Mouse (Mus musculus) mesoderm, embryonic 11.5 days (tissue): Measurements from ENCODE around the gene Kars.

Experiments
- DNase-seq: peaks from one replicate; pipeline ENCODE4 v3.0.0-alpha.2; 2012; ENCODE audit warnings: low read depth, low spot score

Gene Kars

DNA sequence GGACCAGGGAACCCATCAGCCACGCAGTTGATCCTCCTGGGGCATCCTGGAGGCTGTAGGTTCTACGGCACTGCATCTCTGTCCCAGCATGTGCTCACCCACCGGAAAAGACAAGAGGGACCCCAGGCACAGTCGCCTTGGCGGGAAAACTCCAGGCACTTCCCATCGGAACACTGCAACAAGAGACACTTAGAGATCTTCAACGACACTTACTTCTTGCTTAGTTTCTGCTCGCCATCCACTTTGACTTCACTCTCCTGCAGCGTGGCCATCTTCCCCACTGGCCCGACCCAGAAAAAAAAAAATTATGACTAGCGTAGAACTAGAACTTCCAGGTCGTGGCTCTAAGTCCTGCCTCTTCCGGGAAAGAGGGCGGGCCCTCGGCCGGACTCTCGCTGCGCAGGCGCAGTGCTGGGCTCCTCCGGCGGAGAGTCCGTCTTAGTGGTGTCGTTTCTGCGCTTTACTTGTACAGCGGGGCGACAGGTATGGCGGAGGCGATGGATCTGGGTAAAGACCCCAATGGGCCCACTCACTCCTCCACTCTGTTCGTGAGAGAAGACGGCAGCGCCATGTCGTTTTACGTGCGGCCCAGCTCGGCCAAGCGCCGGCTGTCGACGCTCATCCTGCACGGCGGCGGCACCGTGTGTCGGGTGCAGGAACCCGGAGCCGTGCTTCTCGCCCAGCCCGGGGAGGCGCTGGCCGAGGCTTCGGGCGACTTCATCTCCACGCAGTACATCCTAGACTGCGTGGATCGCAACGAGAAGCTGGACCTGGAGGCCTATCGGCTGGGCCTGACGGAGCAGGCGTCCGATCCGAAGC lies at the start of gene Kars, which contains the start of gene Terf2ip:
Kars (minus strand) TSS at position 327 of the 819 bp plus-strand sequence.
Terf2ip (plus strand) TSS at position 402 of the 819 bp plus-strand sequence.
- DNase-seq, result peak; percentile 96

DNA sequence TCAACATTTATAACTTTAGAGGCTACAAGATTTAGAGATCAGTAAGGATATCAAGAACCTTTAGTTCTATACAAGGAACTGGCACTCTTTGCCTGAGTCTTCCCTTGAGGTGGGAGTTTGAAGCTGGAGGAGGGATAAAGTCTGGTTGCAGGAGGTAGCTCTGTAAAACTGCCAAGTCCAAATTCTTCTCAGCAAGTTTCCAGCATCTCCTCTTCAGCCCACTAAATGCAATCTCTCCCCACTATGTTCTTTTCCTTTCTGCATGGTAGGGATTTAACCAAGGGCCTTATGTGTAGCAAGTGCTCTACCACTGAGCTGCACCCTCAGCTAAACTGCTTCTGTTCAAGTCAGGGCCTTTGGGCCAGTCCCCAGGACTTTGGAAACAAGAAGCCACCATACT lies 43.3 kb upstream of the Kars start:
- DNase-seq, result no peak

DNA sequence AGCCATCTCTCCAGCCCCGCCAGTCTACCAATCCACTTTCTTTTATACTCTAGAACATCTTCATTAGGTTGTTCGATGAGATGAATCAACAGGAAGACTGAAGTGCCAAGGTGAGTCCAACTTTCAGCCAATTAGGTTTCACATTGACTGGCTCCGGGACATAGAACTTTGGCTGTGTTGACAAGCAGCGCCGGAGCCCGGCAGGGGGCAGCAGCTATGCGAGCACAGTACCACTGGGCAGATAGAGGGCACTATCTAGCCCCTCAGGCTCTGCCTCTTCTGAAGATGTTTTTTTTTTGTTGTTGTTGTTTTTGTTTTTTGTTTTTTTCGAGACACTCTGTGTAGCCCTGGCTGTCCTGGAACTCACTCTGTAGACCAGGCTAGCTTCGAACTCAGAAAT lies 40.4 kb upstream of the Kars start:
- DNase-seq, result no peak

DNA sequence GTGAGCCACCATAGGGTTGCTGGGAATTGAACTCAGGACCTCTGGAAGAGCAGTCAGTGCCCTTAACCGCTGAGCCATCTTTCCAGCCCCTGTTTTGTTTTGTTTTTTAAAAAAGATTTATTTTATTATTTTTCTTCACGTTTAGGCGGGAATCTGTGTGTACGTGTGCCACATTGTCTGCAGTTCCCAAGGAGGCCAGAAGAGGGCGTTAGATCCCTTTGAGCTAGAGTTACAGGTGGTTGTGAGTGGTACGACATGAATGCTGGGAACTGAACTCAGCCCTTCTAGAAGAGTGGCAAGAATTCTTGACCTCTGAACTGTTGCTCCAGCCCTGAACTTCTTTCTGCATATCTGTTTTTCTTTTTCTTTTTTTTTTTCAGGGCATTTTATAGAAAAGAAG lies 38.9 kb upstream of the Kars start:
- no peak for DNase-seq

DNA sequence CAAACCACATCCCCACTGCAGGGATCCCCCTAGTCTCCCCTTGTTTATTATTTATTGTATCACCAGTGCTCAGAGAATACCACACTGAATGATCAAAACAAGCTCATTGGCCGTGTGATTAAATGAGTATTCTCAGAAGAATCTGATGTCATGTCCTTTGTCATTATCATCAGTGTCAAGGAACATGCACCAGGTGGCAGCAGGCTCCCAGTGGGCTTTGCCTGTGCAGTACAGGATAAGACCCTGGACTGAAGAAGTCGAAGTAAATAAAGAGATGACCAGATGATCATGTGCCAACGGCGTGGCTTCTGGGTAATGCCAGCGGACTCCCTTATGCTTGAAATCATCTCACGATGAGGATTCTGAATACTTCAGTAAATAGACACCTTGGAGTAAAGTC lies 37.2 kb upstream of the Kars start:
- no peak for DNase-seq

DNA sequence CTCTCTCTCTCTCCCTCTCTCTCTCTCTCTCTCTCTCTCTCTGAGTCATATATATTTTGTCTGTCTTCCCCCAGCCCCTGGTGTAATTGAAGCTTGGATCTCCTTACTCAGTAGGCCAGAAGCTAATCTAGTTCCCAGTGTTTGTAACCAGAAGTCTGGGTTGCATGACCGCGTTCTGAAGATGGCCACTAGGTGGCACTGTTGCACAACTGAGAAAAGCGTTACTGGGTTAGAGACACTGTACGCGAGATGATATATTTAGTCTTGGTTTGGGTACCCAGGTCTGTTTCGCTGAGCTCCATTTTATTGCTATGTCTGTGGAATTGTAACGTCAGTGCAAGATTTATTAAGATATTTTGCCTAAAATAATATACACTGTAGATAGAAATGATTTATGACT lies 34.8 kb upstream of the Kars start:
- peak; percentile 91 for DNase-seq

DNA sequence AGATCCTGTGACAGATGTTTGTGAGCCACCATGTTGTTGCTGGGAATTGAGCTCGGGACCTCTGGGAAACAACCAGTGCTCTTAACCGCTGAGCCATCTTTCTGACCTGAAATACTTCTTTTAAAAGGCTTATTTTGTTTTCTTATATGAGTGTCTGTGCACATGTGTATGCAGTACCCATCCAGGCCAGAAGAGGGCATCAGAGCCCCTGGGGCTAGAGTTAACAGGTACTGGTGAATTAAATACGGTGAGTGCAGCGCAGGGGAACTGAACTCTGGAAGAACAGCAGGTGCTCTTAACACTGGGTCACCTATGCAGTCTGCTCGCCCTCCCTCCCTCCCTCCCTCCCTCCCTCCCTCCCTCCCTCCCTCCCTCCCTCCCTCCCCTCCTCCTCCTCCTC lies 34.1 kb upstream of the Kars start:
- no peak for DNase-seq

DNA sequence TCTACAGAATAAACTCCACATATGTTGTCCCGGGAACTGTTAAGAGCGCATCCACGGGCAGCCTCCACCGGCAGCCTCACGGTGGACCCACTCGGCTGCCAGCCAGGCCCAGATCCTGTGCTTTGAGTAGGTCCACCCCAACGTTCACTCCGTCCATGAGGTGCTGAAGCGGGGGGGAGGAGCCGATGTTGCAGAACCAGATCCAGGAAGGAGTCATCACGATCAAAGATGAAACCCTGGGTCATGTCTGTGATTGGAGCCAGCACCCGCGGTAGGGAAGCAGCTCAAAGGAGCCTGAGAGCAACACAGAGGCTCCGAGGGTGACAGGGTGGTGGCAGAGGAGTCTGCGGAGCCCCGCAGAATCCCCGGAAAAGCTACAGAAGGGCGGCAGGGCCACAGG lies 26.4 kb upstream of the Kars start:
- no peak for DNase-seq

DNA sequence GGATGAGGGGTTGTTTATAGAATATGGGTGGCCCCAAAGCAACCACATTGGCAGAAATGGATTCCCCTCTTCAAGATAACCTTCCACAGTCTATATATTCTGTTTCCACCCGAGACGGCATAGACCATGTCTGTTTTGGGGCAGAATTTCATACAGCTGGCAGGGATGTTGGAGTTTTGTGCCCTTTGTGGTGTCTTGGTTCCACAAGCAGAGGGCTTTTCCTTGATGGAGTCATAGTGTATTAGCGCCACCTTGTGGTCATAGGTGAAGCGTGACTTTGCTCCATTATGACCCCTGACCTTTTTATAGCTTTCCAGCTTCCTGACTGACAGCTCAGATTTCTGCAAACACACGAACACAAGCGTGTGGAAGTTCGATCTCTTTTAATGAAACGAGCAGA lies 23.5 kb upstream of the Kars start:
- DNase-seq, result peak; percentile 89

DNA sequence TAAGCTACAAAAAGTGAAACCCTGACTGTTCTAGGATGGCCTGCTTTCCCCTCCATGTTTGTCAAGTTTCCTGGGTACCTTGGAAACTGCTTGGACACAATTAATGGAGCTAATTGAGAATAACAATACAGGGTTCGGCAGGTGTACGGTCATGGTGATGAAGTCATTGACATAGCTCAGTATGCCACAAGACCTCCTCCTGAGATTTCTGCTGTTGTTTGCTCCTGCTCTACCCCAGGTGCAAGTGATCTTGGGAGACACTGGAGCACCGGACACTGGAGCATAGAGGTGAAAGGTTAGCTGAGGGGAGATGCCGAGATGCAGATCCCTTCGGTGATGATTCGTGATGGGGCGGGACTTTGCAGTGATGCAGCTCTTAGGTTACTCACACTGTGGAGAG lies 21.9 kb upstream of the Kars start:
- DNase-seq, result no peak

DNA sequence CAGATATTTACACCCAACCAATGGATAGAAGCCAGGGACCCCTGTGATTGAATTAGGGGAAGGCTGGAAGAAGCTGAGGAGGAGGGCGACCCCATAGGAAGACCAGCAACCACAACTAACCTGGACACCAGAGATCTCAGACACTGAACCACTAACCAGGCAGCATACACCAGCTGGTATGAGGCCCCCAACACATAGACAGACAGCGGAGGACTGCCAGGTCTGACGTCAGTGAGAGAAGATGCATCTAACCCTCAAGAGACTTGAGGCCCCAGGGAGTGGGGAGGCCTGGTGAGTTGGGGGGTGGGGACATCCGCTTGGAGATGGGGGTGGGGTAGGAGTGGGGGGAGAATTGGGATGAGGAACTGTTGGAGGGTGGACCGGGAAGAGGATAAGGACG lies 19.5 kb upstream of the Kars start:
- no peak for DNase-seq

DNA sequence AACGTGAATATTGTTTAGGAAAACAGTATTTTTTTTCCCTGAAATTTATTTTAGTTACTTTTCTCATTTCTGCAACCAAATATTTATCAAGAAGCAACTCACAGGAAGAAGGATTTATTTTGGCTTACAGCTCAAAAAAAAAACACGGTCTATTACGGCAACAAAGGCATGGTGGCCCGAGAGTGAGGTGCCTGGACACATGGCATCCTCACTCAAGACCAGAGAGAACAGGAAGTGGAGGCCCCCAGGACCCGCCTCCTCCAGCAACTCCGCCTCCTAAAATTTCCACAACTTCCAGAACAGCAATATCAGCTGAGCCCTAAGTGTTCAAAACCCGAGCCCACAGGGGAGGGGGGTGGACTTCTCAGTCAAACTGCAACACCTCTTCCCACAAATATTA lies 18.3 kb upstream of the Kars start:
- no peak for DNase-seq

DNA sequence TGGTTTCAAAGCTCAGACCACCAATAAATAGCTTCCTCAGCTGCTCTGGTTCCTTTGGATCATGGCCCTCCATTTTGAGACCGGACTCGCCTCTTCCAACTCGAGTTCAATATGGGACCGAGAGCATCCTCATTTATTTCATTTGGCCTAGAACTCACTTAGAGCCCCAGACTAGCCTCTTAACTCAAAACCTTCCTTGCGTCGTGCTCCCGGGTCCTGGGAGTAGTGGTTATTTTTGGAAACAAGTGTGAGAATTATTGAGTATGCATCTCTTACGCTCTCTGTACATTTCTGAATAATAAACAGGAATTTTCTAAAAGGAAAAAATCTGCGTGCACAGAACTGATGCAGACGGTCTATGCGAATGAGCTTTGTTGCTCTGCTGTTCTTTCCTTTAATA lies 3.8 kb upstream of the Kars start, which contains the start of gene Gm6793:
Gm6793 (minus strand) TSS at position 101 of the 400 bp plus-strand sequence.
- DNase-seq, result no peak

DNA sequence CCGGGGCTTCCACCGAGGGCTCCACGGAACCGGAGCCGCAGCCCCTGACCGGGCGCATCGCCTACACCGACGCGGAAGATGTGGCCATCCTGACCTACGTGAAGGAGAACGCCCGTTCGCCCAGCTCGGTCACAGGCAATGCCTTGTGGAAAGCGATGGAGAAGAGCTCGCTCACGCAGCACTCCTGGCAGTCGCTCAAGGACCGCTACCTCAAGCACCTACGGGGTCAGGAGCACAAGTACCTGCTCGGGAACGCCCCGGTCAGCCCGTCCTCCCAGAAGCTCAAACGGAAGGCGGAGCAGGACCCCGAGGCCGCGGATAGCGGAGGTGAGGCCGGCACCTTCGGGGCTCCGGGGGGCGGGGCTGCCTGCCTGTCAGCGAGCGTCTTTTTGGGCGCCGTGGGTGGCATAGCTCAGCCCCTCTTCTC lies 706 bp upstream of the Kars start:
- peak; percentile 27 for DNase-seq

DNA sequence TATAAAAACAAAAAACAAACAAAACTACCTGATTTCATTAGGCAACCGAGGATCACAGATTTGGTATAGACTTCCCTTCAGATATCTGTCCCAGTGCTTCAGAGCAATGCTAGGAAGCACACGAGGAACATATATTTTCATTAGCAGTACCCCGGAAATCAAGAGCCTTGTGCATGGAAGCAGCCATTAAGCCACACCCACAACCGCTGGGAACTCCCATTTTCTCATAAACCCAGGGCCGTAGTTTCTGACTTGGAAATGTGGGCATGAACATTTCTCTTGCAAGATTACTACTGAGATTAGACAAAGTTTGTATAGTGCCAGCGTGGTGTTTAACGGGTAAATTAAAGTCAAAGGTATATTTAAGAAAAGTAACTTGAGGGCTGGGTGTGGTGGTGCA lies 1.6 kb downstream of the Kars start:
- no peak for DNase-seq

DNA sequence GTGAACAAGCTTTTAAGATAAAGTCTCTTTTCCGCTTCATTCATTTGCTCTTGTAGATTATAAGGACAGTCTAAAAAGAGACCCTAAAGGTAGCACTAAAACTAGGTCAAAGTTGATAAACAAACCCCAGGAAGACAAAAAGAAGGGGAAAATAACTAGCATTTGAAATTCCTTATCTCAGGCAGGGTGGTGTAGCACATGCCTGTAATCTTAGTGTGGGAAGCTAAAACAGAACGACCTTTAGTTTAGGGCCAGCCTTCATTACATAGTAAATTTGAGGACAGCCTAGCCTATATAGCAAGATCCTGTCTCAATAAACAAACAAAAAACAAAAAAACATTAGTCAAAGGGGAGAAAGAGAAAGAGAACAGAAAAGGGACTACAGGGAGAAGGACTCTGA lies 3.5 kb downstream of the Kars start:
- no peak for DNase-seq

DNA sequence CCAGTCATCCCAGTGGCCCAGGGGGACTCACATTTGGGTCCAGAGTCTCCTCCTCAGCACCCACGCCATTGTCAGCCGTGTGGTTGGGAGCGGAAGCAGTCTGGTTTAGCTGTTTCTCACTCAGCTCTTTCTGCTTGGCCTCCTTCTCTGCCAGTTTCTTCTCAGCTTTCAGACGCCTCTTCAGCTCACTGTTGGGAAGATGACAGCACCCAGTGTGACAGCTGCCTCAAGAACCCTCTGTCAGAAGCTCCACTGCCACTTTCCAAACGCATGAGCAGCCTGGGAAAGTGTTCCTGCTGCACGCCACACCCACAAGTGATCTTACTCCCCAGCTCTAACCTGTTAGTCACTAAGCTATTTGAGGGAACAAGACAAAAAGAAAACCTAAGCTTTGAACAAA lies 5.5 kb downstream of the Kars start:
- no peak for DNase-seq

DNA sequence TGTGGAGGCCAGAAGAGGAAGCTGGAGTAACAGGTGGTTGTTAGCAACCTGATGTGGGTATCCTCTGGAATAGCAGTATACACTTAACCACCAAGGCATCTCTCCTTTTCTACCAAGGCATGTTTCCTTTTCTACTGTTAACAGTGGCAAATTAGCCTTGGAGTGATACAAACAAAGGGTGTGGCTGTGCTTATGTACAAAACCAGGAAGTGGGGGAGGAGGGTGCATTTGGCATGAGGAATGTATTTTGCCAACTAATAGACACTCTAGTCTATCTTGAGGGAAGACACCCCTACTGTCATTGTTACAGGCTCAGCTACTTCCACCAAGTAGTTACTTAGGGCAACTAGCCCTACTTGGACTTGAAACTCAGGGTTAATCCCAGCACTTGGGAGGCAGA lies 6.4 kb downstream of the Kars start:
- no peak for DNase-seq

DNA sequence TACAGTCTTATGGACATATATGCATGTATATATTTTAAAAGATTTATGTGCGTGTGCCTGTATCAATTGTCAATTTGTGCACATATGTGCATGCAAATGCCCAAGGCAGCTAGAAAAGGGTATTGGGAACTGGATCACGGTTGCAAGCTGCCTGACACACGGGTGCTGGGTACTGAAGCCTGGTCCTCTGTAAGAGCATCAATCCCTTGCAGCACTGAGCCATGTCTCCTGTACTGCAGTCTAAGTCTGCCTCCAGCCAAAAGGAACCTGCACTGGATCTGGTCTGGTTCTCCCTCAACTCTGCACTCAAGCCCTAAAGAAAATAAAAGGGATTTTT lies 18.5 kb downstream of the Kars start:
- DNase-seq, result no peak

DNA sequence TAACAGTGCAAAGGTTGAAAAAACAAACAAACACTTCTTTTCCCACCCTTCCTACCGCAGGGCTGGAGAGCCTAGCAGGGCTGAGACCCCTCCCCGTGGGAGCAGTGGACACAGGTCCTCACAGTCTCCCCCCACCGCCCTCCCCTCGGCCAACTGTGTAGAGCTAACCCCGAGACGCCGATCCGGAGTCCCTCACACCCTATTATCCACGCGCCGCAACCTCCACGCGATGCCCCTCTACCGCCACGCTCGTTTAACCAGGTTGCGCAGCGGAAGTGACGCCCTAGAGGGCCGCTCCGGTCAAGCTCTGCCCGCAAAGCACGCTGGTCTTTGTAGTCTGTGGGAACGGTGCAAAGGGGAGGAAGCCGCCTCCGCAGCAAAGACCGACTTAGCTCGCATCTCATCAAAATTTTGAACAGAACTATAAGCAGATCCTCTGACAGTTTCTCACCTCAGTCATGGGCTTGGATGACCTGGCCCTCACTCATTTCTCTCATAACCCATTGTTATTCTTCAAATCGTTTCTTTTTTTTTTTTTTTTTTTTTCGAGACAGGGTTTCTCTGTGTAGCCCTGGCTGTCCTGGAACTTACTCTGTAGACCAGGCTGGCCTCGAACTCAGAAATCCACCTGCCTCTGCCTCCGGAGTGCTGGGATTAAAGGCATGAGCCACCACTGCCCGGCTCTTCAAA lies 19.0 kb downstream of the Kars start, which contains the start of gene Adat1:
Adat1 (minus strand) TSS at position 290 of the 690 bp plus-strand sequence.
- peak; percentile 88 for DNase-seq

DNA sequence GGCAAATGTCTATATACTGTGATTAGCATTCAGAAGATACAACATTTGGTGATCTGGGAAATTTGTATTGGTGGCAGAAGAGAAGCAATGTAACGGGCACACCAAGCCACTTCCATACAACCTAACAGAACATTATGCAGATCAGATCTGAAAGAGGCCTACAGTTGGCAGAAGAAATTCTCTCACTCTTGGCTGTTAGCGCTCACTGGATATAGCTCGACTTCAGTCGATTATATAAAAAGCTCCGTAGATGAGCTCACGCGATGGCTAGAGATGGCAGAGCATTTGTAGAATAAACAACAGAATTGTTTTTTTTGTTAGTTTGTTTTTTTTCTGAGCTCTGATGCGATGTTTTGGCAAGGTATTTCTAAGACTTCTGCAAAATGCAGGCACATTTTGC lies 19.8 kb downstream of the Kars start:
- no peak for DNase-seq

DNA sequence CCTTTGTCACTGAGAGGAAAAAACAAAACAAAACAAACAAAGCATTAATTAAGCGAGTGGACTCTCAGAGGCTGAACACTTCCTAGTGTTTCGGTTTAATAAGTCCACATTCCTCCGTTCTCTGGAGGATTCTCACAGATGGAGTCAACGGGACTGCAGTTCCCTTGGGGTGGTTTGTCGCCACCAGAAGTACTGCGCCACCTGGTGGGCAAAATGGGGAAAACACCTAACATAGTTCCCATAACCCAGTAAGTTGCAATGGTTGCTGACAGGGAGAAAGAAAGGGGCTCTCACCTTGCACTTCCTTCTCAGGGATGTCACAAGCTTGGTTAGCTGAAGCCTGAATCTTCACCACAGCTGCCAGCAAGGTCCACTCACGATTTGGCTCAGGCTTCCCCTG lies 21.2 kb downstream of the Kars start:
- peak; percentile 91 for DNase-seq

DNA sequence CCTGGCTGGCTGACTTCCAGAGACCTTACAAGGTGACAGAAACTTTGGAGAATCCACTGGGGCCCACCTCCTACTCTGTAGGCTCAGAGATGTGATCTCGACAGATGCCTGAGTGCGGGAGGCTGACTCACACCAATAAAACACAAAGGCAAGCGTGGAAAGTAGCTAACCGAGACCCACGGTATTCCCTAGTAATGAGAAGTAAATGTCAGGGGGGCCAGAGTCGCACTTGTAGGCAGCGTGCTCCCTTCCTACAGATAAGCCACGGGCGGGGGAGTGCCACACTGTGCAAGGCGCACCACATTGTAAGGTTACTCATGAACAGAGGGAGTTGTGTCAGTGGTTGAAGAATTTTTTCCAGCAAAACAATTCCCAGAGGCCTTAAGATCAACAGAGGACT lies 26.6 kb downstream of the Kars start:
- no peak for DNase-seq
